In genomic region chr5:123507936-123508723, GRCm38 (mm10) we compare ENCODE assay signal across 8 mouse cellular contexts. TPM values are rescaled to one million over a fixed set of nuclear protein-coding genes. Genes with fewer than 3 reads are reported as not detected.
DNase-seq lines count a peak whose midpoint lies in the region; ATAC-seq lines count a peak whose summit lies in the region.

No protein-coding gene starts in this region.

- H3K4me2 ChIP-seq in forebrain, embryonic 15.5 days (replicated peaks): peak overlapping the region; percentile 87
- H3K4me2 ChIP-seq in lung, embryonic 16.5 days (ENCODE audit: low read depth, low read length): peak overlapping the region; percentile 72

- H3K4me1 ChIP-seq in forebrain, embryonic 15.5 days: peaks cover 18% of the 10 kb centered on the region
- 0 out of 2 replicates have a peak, but pooled peaks cover 5% of the 10 kb centered on the region for H3K4me1 ChIP-seq in lung, embryonic 16.5 days (replicated peaks; ENCODE audit: control insufficient read depth, insufficient read depth, low read length)

- peak overlapping the region; percentile 79 for H3K9ac ChIP-seq in forebrain, embryonic 15.5 days (replicated peaks)
- H3K9ac ChIP-seq in lung, embryonic 16.5 days (ENCODE audit: low read length): peak overlapping the region; percentile 58

- peak overlapping the region; percentile 90 for H3K4me3 ChIP-seq in forebrain, embryonic 15.5 days
- peak overlapping the region; percentile 55 for H3K4me3 ChIP-seq in lung, embryonic 16.5 days (ENCODE audit: low read length)

- intact Hi-C loops in heart, postnatal 36 days (cut with DNase I): no loop called here

- no peaks in the 10 kb centered on the region for H3K27me3 ChIP-seq in forebrain, embryonic 15.5 days
- H3K27me3 ChIP-seq in lung, embryonic 16.5 days (ENCODE audit: control insufficient read depth, insufficient read depth, low read depth, low read length): peaks cover 11% of the 10 kb centered on the region

- peak; percentile 75 for DNase-seq in MEL-GATA-1-ER (ENCODE audit: extremely low read depth, low read depth)
- peak; percentile 63 for DNase-seq in cerebellum, adult 11-12 months
- DNase-seq in heart, postnatal 36 days: peak; percentile 72 to 78
- DNase-seq in layer of hippocampus, adult 8-10 months (ENCODE audit: low spot score in 2 of 2): peak; percentile 62 to 68
- DNase-seq in ovary, postnatal 36 days (ENCODE audit: low spot score): peak; percentile 87
- DNase-seq in thymus, postnatal 14 days: peak; percentile 93

- WGBS in forebrain, embryonic 15.5 days: under 1% methylated on average over 59 of the region's 59 CpGs
- 1% methylated on average over 59 of the region's 59 CpGs for WGBS in lung, embryonic 16.5 days

- H3K36me3 ChIP-seq in forebrain, embryonic 15.5 days: peaks cover 2% of the 10 kb centered on the region
- H3K36me3 ChIP-seq in lung, embryonic 16.5 days (ENCODE audit: control insufficient read depth, insufficient read depth, low read length): no peaks in the 10 kb centered on the region; the same call in 1 of the 2 replicates

- ATAC-seq in forebrain, embryonic 15.5 days (replicated peaks): peak; percentile 87
- peak; percentile 96 for ATAC-seq in lung, embryonic 16.5 days (ENCODE audit: low read depth)

- H3K27ac ChIP-seq in forebrain, embryonic 15.5 days (replicated peaks): 0 out of 2 replicates have a peak overlapping the region, but pooled peaks have one; percentile 21
- H3K27ac ChIP-seq in lung, embryonic 16.5 days (ENCODE audit: low read length): no peak overlapping the region

- no peaks in the 10 kb centered on the region for H3K9me3 ChIP-seq in forebrain, embryonic 15.5 days
- H3K9me3 ChIP-seq in lung, embryonic 16.5 days (ENCODE audit: control insufficient read depth, low read length): no peaks in the 10 kb centered on the region

RNA-seq across cellular contexts. Expression of gene B3gnt4, which starts 2.1 kb away (rescaled TPM):
- 0.87 and 1.7 TPM in 2 replicates for polyA plus RNA-seq in forebrain, embryonic 15.5 days (2015; fragmentation: Nextera tagmentation; extraction: Ambion mirVana)
- total RNA-seq in heart, postnatal 36 days (2021): not detected
- total RNA-seq in layer of hippocampus, adult 8-10 months (2022): 1 to 10 TPM in 3 of 4 experiments, under 1 TPM in 1; 0.55 to 1.9 (median 1.3) TPM
- 0.84 and 0.99 TPM in 2 replicates for polyA plus RNA-seq in lung, embryonic 16.5 days (2015; fragmentation: Nextera tagmentation; extraction: Ambion mirVana)

RNA-seq across cellular contexts. Expression of gene Diablo, which starts 15.8 kb away (rescaled TPM):
- 113 and 119 TPM in 2 replicates for polyA plus RNA-seq in forebrain, embryonic 15.5 days (2015; fragmentation: Nextera tagmentation; extraction: Ambion mirVana)
- total RNA-seq in heart, postnatal 36 days (2021): 10 to 100 TPM; 63.0 to 67.5 TPM
- total RNA-seq in layer of hippocampus, adult 8-10 months (2022): 10 to 100 TPM; 29.8 to 34.4 (median 31.1) TPM
- polyA plus RNA-seq in lung, embryonic 16.5 days (2015; fragmentation: Nextera tagmentation; extraction: Ambion mirVana): 104 and 113 TPM in 2 replicates

RNA-seq across cellular contexts. Expression of gene Gm49027, which starts 17.2 kb away (rescaled TPM):
- polyA plus RNA-seq in forebrain, embryonic 15.5 days (2015; fragmentation: Nextera tagmentation; extraction: Ambion mirVana): 3.8 and 4.0 TPM in 2 replicates
- total RNA-seq in heart, postnatal 36 days (2021): not detected
- 1 to 10 TPM; 4.2 to 7.8 (median 5.3) TPM for total RNA-seq in layer of hippocampus, adult 8-10 months (2022)
- 0.59 and 0.91 TPM in 2 replicates for polyA plus RNA-seq in lung, embryonic 16.5 days (2015; fragmentation: Nextera tagmentation; extraction: Ambion mirVana)

RNA-seq across cellular contexts. Expression of gene Il31, which starts 18.8 kb away (rescaled TPM):
- polyA plus RNA-seq in forebrain, embryonic 15.5 days (2015; fragmentation: Nextera tagmentation; extraction: Ambion mirVana): not detected in 2 replicates
- total RNA-seq in heart, postnatal 36 days (2021): not detected
- total RNA-seq in layer of hippocampus, adult 8-10 months (2022): not detected
- polyA plus RNA-seq in lung, embryonic 16.5 days (2015; fragmentation: Nextera tagmentation; extraction: Ambion mirVana): not detected in 2 replicates

RNA-seq across cellular contexts. Expression of gene Lrrc43, which starts 19.0 kb away (rescaled TPM):
- 0.36 and 0.83 TPM in 2 replicates for polyA plus RNA-seq in forebrain, embryonic 15.5 days (2015; fragmentation: Nextera tagmentation; extraction: Ambion mirVana)
- total RNA-seq in heart, postnatal 36 days (2021): not detected
- under 1 TPM; 0.72 to 0.93 (median 0.85) TPM for total RNA-seq in layer of hippocampus, adult 8-10 months (2022)
- 1.5 and 1.7 TPM in 2 replicates for polyA plus RNA-seq in lung, embryonic 16.5 days (2015; fragmentation: Nextera tagmentation; extraction: Ambion mirVana)

Comparison
In these comparisons a context has a peak if more than half of its experiments do, and no peak if none do; other contexts are left out.
1. RNA of gene Gm49027, which starts 17.2 kb away (total RNA-seq): 4.2 to 7.8 TPM in layer of hippocampus, adult 8-10 months; not detected in heart, postnatal 36 days; every median in the first group is over 4 times any median in the second.
2. Peak in every context shown above with its lines, with median percentiles within 50 percentile points of each other: DNase-seq.